Mouse (Mus musculus): ENCODE results near the gene Stk4. TPM values are rescaled to one million over a fixed set of nuclear protein-coding genes. Genes with fewer than 3 reads are reported as not detected.

Stk4 gene
- polyA plus RNA-seq, 1 experiment from 2014 or later: 20.9 TPM

- Histone ChIP-seq H3K27ac (ENCODE audit: low read length) (no peak overlapping the region), H3K9me3 (replicated peaks; ENCODE audit: control insufficient read depth, low read length) (no peaks in the 10 kb centered on the region), H3K36me3 (ENCODE audit: control insufficient read depth, insufficient read depth, low read length) (no peaks in the 10 kb centered on the region), H3K4me1 (ENCODE audit: control insufficient read depth, insufficient read depth, low read length) (no peaks in the 10 kb centered on the region), H3K4me3 (replicated peaks; ENCODE audit: low read length) (no peak overlapping the region), H3K9ac (ENCODE audit: low read length) (no peak overlapping the region), H3K27me3 (ENCODE audit: control insufficient read depth, insufficient read depth, low read length) (no peaks in the 10 kb centered on the region), H3K4me2 (ENCODE audit: low read depth, low read length) (no peak overlapping the region)
- no peak for ATAC-seq (ENCODE audit: insufficient read depth, low FRiP score)
- 88% methylated on average over 4 of the region's 4 CpGs for WGBS
These were observed 19.4 kb downstream of the Stk4 start for GRCm38 (mm10) chr2:164089508-164089907.

- Histone ChIP-seq H3K9me3 (replicated peaks; ENCODE audit: control insufficient read depth, low read length) (no peaks in the 10 kb centered on the region), H3K4me2 (ENCODE audit: low read depth, low read length) (no peak overlapping the region), H3K36me3 (ENCODE audit: control insufficient read depth, insufficient read depth, low read length) (peaks cover 7% of the 10 kb centered on the region), H3K27ac (ENCODE audit: low read length) (no peak overlapping the region), H3K9ac (ENCODE audit: low read length) (no peak overlapping the region), H3K4me1 (ENCODE audit: control insufficient read depth, insufficient read depth, low read length) (no peaks in the 10 kb centered on the region), H3K4me3 (replicated peaks; ENCODE audit: low read length) (no peak overlapping the region), H3K27me3 (ENCODE audit: control insufficient read depth, insufficient read depth, low read length) (no peaks in the 10 kb centered on the region)
- 74% methylated on average over 7 of the region's 7 CpGs for WGBS
- ATAC-seq (ENCODE audit: insufficient read depth, low FRiP score): no peak
These were observed 24.0 kb downstream of the Stk4 start for GRCm38 (mm10) chr2:164094152-164094551.

DNA sequence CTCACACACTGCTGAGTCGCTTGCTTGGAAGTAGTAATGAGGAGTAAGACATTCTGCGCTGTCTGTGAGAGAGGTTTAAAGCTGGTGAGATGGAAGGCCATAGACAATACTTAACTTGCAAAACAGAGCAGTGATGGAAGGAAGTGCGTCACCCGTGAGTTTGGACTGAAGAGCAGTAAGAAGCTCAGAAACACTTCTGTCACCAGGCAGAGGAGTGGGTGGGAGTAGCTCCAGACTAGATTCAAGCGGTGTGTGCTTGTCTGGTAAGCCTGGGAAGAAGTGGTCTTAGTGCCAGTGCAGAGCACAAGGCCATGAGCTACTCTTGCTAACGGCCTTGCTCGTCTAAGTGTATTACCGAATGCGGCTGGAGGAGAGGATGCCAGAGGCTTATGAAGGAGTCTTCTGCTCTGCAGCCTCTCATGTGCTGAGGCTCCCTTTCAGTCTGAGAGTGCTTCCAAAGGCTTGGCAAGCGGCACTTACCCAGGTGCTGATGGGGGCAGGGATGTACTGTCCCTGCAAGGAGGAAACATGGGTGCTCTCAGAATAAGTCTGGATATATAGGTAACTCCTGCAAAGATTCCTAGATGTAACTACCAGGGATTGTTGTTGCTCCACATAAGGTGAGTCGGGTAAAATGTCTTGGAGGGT, 28.6 kb downstream of the Stk4 start:
- H3K27me3 ChIP-seq (ENCODE audit: control insufficient read depth, insufficient read depth, low read length): no peaks in the 10 kb centered on the region
- H3K4me1 ChIP-seq (ENCODE audit: control insufficient read depth, insufficient read depth, low read length): no peaks in the 10 kb centered on the region
- 91% methylated on average over 11 of the region's 11 CpGs for WGBS
- H3K4me3 ChIP-seq (replicated peaks; ENCODE audit: low read length): no peak overlapping the region
- no peak overlapping the region for H3K27ac ChIP-seq (ENCODE audit: low read length)
- H3K9ac ChIP-seq (ENCODE audit: low read length): no peak overlapping the region
- peaks cover 15% of the 10 kb centered on the region for H3K36me3 ChIP-seq (ENCODE audit: control insufficient read depth, insufficient read depth, low read length)
- H3K9me3 ChIP-seq (replicated peaks; ENCODE audit: control insufficient read depth, low read length): no peaks in the 10 kb centered on the region
- ATAC-seq (ENCODE audit: insufficient read depth, low FRiP score): no peak
- H3K4me2 ChIP-seq (ENCODE audit: low read depth, low read length): no peak overlapping the region

GRCm38 (mm10) chr2:164101936-164102335, 31.8 kb downstream of the Stk4 start:
- peaks cover 11% of the 10 kb centered on the region for H3K36me3 ChIP-seq (ENCODE audit: control insufficient read depth, insufficient read depth, low read length)
- no peaks in the 10 kb centered on the region for H3K9me3 ChIP-seq (replicated peaks; ENCODE audit: control insufficient read depth, low read length)
- H3K27ac ChIP-seq (ENCODE audit: low read length): no peak overlapping the region
- no peak overlapping the region for H3K9ac ChIP-seq (ENCODE audit: low read length)
- no peak overlapping the region for H3K4me2 ChIP-seq (ENCODE audit: low read depth, low read length)
- 66% methylated on average over 1 of the region's 1 CpGs for WGBS
- H3K4me1 ChIP-seq (ENCODE audit: control insufficient read depth, insufficient read depth, low read length): no peaks in the 10 kb centered on the region
- H3K27me3 ChIP-seq (ENCODE audit: control insufficient read depth, insufficient read depth, low read length): no peaks in the 10 kb centered on the region
- no peak for ATAC-seq (ENCODE audit: insufficient read depth, low FRiP score)
- H3K4me3 ChIP-seq (replicated peaks; ENCODE audit: low read length): no peak overlapping the region

DNA sequence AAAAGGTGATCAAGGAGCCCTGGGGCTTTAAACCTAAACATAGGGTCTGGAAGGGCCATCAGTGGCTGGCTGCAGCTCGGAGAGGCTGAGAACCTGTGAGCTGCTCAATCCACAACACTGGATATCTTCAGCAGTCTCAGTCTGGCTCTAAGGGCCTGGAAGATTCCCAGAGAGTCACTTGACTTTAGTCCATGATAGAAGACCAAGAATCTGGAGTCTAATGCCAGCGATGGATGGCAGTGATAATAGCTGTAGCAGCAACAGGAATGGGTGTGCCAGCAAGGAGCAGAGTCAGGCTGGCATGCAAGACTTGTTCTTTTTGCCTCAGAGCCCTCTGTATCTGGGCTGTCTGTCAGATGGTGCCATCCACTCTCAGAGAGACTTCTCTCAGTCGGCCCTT, 32.2 kb downstream of the Stk4 start:
- H3K4me1 ChIP-seq (ENCODE audit: control insufficient read depth, insufficient read depth, low read length): no peaks in the 10 kb centered on the region
- H3K4me2 ChIP-seq (ENCODE audit: low read depth, low read length): no peak overlapping the region
- H3K36me3 ChIP-seq (ENCODE audit: control insufficient read depth, insufficient read depth, low read length): peaks cover 11% of the 10 kb centered on the region
- no peak overlapping the region for H3K27ac ChIP-seq (ENCODE audit: low read length)
- no peak overlapping the region for H3K4me3 ChIP-seq (replicated peaks; ENCODE audit: low read length)
- ATAC-seq (ENCODE audit: insufficient read depth, low FRiP score): no peak
- WGBS: 86% methylated on average over 3 of the region's 3 CpGs
- H3K27me3 ChIP-seq (ENCODE audit: control insufficient read depth, insufficient read depth, low read length): no peaks in the 10 kb centered on the region
- H3K9ac ChIP-seq (ENCODE audit: low read length): no peak overlapping the region
- H3K9me3 ChIP-seq (replicated peaks; ENCODE audit: control insufficient read depth, low read length): no peaks in the 10 kb centered on the region

DNA sequence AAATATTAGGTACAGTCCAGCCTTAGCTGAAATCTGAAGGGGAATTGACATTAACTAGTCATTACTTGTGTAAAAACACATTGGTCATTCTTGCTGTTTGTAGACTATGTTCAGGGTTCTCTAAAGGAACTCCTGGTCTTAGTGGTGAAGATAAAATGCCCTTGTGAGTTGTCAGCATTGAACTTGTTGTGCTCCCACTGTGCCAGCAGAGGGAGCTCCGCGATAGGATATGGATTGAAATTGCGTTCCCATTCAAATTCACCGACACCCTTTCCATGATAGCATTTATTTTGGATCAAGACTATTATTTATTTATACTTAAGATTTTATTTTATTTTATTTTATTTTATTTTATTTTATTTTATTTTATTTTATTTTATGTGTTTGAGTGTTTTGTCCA, 33.4 kb downstream of the Stk4 start:
- Histone ChIP-seq H3K27ac (ENCODE audit: low read length) (no peak overlapping the region), H3K9ac (ENCODE audit: low read length) (no peak overlapping the region), H3K4me1 (ENCODE audit: control insufficient read depth, insufficient read depth, low read length) (no peaks in the 10 kb centered on the region), H3K27me3 (ENCODE audit: control insufficient read depth, insufficient read depth, low read length) (no peaks in the 10 kb centered on the region), H3K9me3 (replicated peaks; ENCODE audit: control insufficient read depth, low read length) (no peaks in the 10 kb centered on the region), H3K4me2 (ENCODE audit: low read depth, low read length) (no peak overlapping the region), H3K4me3 (replicated peaks; ENCODE audit: low read length) (no peak overlapping the region), H3K36me3 (ENCODE audit: control insufficient read depth, insufficient read depth, low read length) (peaks cover 9% of the 10 kb centered on the region)
- no peak for ATAC-seq (ENCODE audit: insufficient read depth, low FRiP score)
- 19% methylated on average over 4 of the region's 4 CpGs for WGBS

- H3K9ac ChIP-seq (ENCODE audit: low read length): no peak overlapping the region
- WGBS: 89% methylated on average over 14 of the region's 14 CpGs
- no peak overlapping the region for H3K4me2 ChIP-seq (ENCODE audit: low read depth, low read length)
- H3K4me3 ChIP-seq (replicated peaks; ENCODE audit: low read length): no peak overlapping the region
- peaks cover 5% of the 10 kb centered on the region; the same call in 1 of the 2 replicates for H3K36me3 ChIP-seq (ENCODE audit: control insufficient read depth, insufficient read depth, low read length)
- ATAC-seq (ENCODE audit: insufficient read depth, low FRiP score): no peak
- H3K27me3 ChIP-seq (ENCODE audit: control insufficient read depth, insufficient read depth, low read length): no peaks in the 10 kb centered on the region
- H3K27ac ChIP-seq (ENCODE audit: low read length): no peak overlapping the region
- no peaks in the 10 kb centered on the region for H3K4me1 ChIP-seq (ENCODE audit: control insufficient read depth, insufficient read depth, low read length)
- H3K9me3 ChIP-seq (replicated peaks; ENCODE audit: control insufficient read depth, low read length): no peaks in the 10 kb centered on the region
These were observed 36.3 kb downstream of the Stk4 start for GRCm38 (mm10) chr2:164106287-164107035.

DNA sequence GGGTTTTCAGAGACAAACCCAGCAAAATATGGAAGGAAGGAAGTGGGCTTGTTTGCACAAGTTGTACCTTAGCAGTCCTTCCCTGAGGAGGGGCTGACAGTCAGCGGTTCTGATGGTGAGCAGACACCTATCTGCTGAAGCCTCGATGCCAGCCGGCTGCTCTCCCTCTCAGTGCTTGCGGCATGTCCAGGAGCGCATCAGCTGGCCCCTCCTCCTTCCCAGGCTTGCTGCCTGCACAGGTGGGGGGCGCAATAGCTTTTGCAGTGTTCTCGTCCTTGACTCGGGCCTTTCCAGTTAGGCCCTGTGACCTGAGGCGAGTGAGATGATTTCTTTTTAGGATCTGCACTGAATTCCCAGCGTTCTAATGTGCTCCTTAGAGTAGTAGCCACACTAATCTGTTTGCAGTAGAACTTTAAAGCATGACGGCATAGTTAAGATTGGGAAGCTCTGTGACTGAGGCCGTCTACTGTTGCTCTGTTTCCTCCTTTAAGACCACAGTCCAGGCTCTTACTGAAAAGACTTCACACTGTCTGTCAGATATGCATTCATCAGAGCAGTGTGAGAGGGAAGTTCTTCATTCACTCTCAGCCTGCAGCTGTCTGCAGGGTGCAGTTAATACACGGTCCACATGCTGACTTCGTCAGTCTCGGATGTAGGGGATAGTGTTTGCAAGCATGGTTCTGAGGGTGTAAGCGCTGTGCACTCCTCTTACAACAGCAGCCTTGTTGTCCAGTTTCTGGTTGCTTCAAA, 37.2 kb downstream of the Stk4 start:
- H3K4me2 ChIP-seq (ENCODE audit: low read depth, low read length): no peak overlapping the region
- H3K4me3 ChIP-seq (replicated peaks; ENCODE audit: low read length): no peak overlapping the region
- no peak overlapping the region for H3K9ac ChIP-seq (ENCODE audit: low read length)
- H3K27me3 ChIP-seq (ENCODE audit: control insufficient read depth, insufficient read depth, low read length): no peaks in the 10 kb centered on the region
- no peak overlapping the region for H3K27ac ChIP-seq (ENCODE audit: low read length)
- no peak for ATAC-seq (ENCODE audit: insufficient read depth, low FRiP score)
- no peaks in the 10 kb centered on the region for H3K4me1 ChIP-seq (ENCODE audit: control insufficient read depth, insufficient read depth, low read length)
- H3K9me3 ChIP-seq (replicated peaks; ENCODE audit: control insufficient read depth, low read length): no peaks in the 10 kb centered on the region
- WGBS: 74% methylated on average over 16 of the region's 16 CpGs
- no peaks in the 10 kb centered on the region for H3K36me3 ChIP-seq (ENCODE audit: control insufficient read depth, insufficient read depth, low read length)

DNA sequence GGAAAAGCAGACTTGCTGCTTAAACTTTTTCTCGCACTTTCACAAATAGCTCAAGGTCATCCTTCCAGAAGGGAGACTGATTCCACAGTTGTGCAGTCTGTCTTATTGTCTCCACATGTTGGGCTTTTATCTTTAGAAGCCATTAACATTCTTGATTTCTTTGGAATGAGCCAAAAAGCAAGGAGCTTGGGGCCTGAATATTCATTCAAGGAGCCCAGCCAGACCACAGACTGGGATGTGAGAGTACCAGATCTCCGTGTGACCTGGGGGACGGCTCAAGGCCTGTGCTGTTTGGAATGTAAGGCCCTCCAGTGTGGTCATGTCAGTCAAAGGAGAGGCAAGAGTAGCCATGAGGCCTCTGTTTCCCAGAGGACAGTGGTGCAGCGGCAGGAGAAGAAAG, 38.4 kb downstream of the Stk4 start:
- no peaks in the 10 kb centered on the region for H3K4me1 ChIP-seq (ENCODE audit: control insufficient read depth, insufficient read depth, low read length)
- H3K9ac ChIP-seq (ENCODE audit: low read length): no peak overlapping the region
- no peaks in the 10 kb centered on the region for H3K27me3 ChIP-seq (ENCODE audit: control insufficient read depth, insufficient read depth, low read length)
- no peaks in the 10 kb centered on the region for H3K9me3 ChIP-seq (replicated peaks; ENCODE audit: control insufficient read depth, low read length)
- no peaks in the 10 kb centered on the region for H3K36me3 ChIP-seq (ENCODE audit: control insufficient read depth, insufficient read depth, low read length)
- H3K4me2 ChIP-seq (ENCODE audit: low read depth, low read length): no peak overlapping the region
- ATAC-seq (ENCODE audit: insufficient read depth, low FRiP score): no peak
- no peak overlapping the region for H3K4me3 ChIP-seq (replicated peaks; ENCODE audit: low read length)
- H3K27ac ChIP-seq (ENCODE audit: low read length): no peak overlapping the region
- WGBS: 75% methylated on average over 4 of the region's 4 CpGs
